Mouse (Mus musculus): ENCODE results near the gene Nrd1. TPM values are rescaled to one million over a fixed set of nuclear protein-coding genes. Genes with fewer than 3 reads are reported as not detected.

Nrd1 gene
- 54.4 and 62.4 TPM in 2 replicates for polyA plus RNA-seq (2016; fragmentation: Nextera tagmentation; extraction: Ambion mirVana)

DNA sequence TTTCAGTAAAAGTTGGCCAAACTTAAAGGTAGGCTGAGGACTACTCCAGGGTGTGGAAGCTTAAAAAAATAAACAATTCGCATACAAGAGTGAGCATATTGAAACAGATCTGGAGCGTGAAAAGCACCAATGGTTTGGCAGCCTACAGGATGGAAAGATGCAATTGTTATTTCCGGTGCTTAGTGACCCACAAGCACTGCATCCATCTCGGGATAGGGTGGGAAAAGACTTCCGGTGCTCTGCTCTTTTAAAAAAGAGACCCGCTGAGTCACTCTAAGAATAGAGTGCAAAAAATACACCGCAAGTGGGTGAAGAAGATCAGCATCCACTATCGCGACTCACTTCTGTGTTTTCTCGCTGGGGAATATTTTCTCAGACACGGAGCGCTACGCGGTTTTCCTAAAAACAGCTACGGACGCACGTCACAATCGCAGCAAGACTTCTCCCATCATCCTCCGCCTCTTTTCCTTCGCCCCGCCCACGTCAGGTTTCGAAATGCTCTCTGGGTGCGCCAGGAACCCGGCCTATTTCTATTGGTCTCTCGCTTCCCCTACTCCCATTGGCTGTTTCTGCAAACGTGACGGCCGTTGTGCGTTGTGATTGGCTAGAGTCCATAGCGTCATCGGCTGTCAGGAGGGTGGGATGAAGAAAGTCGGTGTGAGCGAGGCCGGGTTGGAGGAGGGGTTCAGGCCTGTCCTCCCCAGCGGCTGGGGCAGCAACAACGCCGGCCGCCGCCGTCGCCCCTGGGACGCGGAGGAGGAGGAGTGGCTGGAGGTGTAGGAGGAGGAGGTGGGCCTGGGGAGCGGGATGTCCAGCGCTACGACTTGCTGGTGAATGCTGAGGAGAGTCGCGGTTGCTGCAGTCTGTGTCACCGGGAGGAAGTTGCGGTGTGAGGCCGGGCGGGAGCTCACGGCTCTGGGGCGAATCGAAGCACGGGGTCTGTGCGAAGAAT, at the start of gene Nrd1:
Gene Nrd1, plus strand, starts transcription at position 657 of the 952 bp plus-strand sequence.
- Histone ChIP-seq H3K36me3 (peaks cover 9% of the 10 kb centered on the region; the same call in 1 of the 2 replicates), H3K27me3 (ENCODE audit: insufficient read depth, poor library complexity, severe bottlenecking) (no peaks in the 10 kb centered on the region), H3K9me3 (no peaks in the 10 kb centered on the region), H3K4me1 (peaks cover 9% of the 10 kb centered on the region), H3K4me3 (peak within 1 kb of the TSS; percentile 74), H3K27ac (peak within 1 kb of the TSS; percentile 93)
- DNase-seq (ENCODE audit: low spot score): peak; percentile 100
- under 1% methylated on average over 58 of the region's 58 CpGs for WGBS

DNA sequence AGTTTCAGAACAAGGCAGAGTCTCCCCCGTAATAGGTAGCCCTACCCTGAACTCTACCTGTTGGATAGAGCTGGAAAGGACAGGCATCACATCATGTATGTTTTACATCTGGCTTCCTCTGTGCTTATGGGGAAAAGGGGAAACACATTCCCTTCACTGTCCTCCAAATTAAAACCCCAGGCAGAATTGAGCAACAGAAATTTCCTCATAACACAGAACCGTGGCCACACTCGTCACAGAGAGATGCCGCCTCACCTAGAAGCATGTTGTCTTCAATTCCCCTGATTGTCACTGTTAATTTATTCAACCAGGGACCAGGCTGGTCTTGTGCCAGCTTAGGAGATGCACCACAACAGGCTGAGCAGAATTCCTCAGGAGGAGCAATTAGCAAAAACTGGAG, 48.8 kb upstream of the Nrd1 start:
- no peaks in the 10 kb centered on the region for H3K4me1 ChIP-seq
- no peak for DNase-seq (ENCODE audit: low spot score)
- 88% methylated on average over 4 of the region's 4 CpGs for WGBS
- H3K4me3 ChIP-seq: no peak overlapping the region
- H3K27ac ChIP-seq: no peak overlapping the region
- no peaks in the 10 kb centered on the region for H3K36me3 ChIP-seq
- H3K27me3 ChIP-seq (ENCODE audit: insufficient read depth, poor library complexity, severe bottlenecking): no peaks in the 10 kb centered on the region
- no peaks in the 10 kb centered on the region for H3K9me3 ChIP-seq

DNA sequence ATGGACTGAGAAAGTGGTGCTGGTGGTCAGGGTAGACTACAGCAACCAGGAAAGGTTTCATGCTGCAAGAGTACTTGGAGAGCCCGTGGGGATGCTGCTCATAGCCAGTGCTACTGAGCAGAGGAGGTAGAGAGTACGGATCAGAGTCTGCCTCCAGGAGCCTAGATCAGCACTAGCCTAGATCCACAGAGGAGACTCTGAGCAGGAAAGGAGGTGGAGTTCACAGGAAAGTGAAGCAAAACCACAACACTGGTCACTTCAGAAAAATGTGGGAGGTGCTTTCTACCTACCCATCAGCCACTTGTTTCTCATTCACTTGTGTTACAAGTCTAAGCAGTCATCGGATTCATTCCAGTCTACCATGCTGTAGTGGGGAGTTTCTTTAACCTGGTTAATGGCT, 40.8 kb upstream of the Nrd1 start:
- Histone ChIP-seq H3K4me1 (no peaks in the 10 kb centered on the region), H3K36me3 (no peaks in the 10 kb centered on the region), H3K27me3 (ENCODE audit: insufficient read depth, poor library complexity, severe bottlenecking) (no peaks in the 10 kb centered on the region), H3K9me3 (no peaks in the 10 kb centered on the region), H3K27ac (no peak overlapping the region), H3K4me3 (no peak overlapping the region)
- 77% methylated on average over 3 of the region's 3 CpGs for WGBS
- DNase-seq (ENCODE audit: low spot score): no peak

DNA sequence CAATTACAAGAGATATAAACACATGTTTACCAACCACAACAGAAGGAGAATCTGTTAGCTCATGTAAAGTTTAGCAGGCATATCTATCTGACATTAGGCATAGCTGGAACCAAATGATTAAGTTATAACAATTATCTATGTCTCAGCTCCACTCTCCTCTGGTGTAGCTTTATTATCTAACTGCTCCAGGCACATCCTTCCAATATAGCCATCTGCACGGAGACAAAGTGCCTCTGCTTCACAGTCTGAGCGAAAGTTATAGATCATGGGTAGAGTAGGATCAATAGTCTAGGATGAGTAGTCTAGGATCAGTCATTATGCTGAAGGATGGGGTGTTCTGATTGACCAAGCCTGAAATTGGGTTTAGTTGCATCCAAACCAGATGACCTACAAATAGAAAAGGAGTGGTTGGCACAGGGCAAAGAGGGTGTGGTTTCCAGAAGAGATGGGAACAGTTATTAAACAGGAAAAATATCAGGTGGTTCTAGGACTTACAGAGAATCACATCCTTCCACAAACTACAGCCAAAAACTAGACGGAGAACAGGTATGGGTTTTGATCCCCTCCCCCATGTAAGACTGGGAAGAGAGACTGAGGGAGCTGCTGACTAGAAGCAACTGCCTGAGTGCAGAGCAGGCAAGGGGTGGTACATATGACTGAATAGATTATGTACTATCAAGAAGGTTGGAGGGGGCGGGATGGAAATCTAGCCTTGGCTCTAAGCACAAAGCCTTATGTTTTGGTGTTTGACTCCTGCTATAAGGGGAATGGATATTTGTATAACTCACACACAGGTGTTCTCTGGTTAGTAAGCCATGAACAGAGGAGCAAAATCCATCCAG, 39.6 kb upstream of the Nrd1 start:
- Histone ChIP-seq H3K4me3 (no peak overlapping the region), H3K4me1 (no peaks in the 10 kb centered on the region), H3K27me3 (ENCODE audit: insufficient read depth, poor library complexity, severe bottlenecking) (no peaks in the 10 kb centered on the region), H3K27ac (no peak overlapping the region), H3K36me3 (no peaks in the 10 kb centered on the region), H3K9me3 (no peaks in the 10 kb centered on the region)
- DNase-seq (ENCODE audit: low spot score): no peak
- WGBS: 78% methylated on average over 4 of the region's 4 CpGs

DNA sequence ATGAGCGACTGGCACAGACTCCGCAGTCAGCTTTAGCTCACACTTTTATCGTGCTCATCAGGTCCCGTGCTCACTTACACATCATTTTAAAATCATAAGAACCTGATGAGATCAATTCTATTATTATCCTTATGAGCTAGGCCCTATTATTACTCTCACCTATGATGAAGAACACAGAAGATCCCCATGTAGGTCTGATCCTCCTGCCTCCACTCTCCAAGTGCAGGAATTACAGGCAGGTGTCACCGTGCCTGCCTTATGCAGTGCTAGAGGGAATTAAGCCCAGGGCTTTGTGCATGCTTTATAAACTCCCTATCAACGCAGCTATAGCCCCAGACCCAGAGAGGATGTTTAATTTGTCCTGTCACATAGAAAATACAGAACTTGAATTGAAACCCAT, 37.4 kb upstream of the Nrd1 start:
- WGBS: 87% methylated on average over 6 of the region's 6 CpGs
- no peak for DNase-seq (ENCODE audit: low spot score)
- no peaks in the 10 kb centered on the region for H3K9me3 ChIP-seq
- no peak overlapping the region for H3K27ac ChIP-seq
- H3K27me3 ChIP-seq (ENCODE audit: insufficient read depth, poor library complexity, severe bottlenecking): no peaks in the 10 kb centered on the region
- H3K36me3 ChIP-seq: no peaks in the 10 kb centered on the region
- no peak overlapping the region for H3K4me3 ChIP-seq
- no peaks in the 10 kb centered on the region for H3K4me1 ChIP-seq

DNA sequence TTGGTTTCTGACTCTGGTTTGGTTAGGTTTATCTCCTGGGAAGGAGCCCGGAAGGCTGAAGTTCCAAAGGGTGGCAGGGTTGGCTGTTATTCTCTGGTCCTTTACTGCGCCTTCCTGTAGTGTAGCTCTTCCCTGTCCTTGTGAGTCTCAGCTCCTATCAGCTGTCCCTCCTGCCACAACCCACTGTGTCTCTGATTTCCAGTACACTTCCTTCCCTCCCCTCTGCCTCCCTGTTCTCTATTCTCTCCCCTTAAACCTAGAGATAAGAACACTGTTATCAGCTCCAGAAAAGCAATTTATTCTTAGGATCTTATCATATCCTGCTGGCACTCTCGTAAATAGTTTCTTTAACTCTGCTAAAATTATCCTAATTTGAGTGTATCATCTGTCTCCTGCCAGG, 30.9 kb upstream of the Nrd1 start:
- H3K27ac ChIP-seq: no peak overlapping the region
- no peaks in the 10 kb centered on the region for H3K9me3 ChIP-seq
- H3K36me3 ChIP-seq: no peaks in the 10 kb centered on the region
- 0 out of 2 replicates have a peak, but pooled peaks cover 5% of the 10 kb centered on the region for H3K4me1 ChIP-seq
- no peak overlapping the region for H3K4me3 ChIP-seq
- no peak for DNase-seq (ENCODE audit: low spot score)
- 15% methylated on average over 3 of the region's 3 CpGs for whole genome bisulfite sequencing
- no peaks in the 10 kb centered on the region for H3K27me3 ChIP-seq (ENCODE audit: insufficient read depth, poor library complexity, severe bottlenecking)

DNA sequence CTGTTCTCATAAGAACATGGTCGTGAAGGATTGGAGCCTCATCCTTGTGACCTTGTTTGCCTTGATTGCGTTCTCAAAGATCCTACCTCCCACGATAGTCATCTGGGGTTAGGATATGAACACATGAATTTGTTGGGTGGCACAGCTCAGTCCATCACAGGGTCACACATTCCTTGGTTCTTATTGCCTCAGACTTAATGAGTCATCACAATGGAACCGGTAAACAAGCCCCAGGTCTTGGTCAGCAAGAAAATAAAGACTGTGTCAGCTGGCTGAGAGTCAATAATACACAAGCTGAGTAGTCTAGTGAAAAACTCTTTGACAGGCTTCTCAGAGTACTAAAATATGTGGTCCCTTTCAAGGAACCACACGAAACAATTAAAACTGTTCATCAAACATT, 29.4 kb upstream of the Nrd1 start:
- H3K27ac ChIP-seq: no peak overlapping the region

DNA sequence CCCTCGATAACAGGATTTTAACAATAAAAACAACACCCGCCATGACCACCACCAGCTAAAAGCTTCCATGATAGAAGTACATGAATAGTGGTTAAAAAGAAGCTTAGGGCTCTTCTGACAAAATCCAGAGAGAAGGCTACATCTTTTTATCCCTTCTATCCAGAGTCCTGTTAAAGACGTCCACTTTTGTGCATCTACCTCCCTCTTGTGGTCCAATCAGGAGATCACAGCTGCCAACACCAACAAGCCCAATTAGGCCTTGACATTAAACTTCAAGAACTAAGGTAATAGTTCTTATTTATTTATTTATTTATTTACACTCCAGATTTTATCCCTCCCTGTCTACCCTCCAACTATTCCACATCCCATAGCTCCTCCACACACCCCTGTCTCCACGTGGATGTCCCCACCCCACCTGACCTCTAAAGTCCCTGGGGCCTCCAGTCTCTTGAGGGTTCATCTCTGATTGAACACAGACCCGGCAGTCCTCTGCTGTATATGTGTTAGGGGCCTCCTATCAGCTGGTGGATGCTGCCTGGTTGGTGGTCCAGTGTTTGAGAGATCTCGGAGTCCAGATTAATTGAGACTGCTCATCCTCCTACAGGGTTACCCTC, 23.9 kb upstream of the Nrd1 start:
- Histone ChIP-seq H3K36me3 (no peaks in the 10 kb centered on the region), H3K9me3 (no peaks in the 10 kb centered on the region), H3K27ac (no peak overlapping the region), H3K27me3 (ENCODE audit: insufficient read depth, poor library complexity, severe bottlenecking) (no peaks in the 10 kb centered on the region), H3K4me3 (no peak overlapping the region), H3K4me1 (no peaks in the 10 kb centered on the region)
- 41% methylated on average over 6 of the region's 6 CpGs for WGBS
- no peak for DNase-seq (ENCODE audit: low spot score)

More for the DNA sequence above, 29.4 kb upstream of the Nrd1 start:
- Histone ChIP-seq H3K27me3 (ENCODE audit: insufficient read depth, poor library complexity, severe bottlenecking) (no peaks in the 10 kb centered on the region), H3K9me3 (no peaks in the 10 kb centered on the region), H3K4me1 (0 out of 2 replicates have a peak, but pooled peaks cover 5% of the 10 kb centered on the region), H3K4me3 (no peak overlapping the region), H3K36me3 (no peaks in the 10 kb centered on the region)
- no peak for DNase-seq (ENCODE audit: low spot score)
- WGBS: 81% methylated on average over 5 of the region's 5 CpGs

DNA sequence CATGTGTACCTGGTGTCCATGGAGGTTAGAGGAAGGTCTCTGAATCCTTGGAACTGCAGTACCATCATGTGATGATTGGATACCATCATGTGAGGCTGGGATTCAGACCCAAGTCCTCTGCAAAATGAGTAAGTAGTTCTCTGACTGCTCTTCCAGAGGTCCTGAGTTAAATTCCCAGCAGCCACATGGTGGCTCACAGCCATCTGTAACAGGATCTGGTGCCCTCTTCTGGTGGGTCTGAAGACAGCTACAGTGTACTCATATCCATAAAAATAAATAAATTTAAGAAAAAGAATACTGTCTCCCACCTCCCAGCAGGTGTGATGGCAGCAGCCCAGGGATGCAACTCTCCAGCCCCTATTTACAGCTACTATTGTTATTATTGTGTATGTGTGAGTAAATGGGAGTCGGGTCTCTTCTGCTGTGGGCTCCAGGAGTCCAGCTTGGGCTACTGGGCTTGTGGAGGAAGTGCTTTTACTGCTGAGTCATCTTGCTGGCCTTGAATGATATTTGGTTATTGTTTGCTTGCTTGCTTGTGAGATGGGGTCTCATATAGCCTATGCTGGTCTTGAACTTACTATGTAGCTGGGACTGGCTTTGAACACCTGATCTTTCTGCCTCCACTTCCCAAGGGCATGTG, 13.5 kb upstream of the Nrd1 start:
- WGBS: 77% methylated on average over 1 of the region's 1 CpGs
- Histone ChIP-seq H3K27ac (no peak overlapping the region), H3K4me1 (no peaks in the 10 kb centered on the region), H3K4me3 (no peak overlapping the region), H3K27me3 (ENCODE audit: insufficient read depth, poor library complexity, severe bottlenecking) (no peaks in the 10 kb centered on the region), H3K36me3 (no peaks in the 10 kb centered on the region), H3K9me3 (no peaks in the 10 kb centered on the region)
- DNase-seq (ENCODE audit: low spot score): no peak

DNA sequence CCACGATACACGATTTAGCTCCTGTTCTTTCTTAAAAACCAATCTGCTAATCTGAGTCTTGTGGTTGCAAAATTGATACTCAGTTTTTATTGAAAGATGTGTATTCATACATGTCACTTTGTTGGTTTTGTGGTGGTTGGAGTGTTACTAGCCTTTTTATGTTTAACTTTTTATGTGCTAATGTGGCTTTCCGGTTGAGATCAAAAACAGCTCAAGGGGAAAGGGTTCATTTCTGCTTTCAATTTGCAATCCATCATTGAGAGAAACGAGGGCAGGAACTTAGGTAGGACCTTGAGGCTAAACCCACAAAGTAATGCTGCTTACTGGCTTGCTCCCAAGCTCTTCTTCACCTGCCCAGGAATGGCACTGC, 13.0 kb upstream of the Nrd1 start:
- Histone ChIP-seq H3K9me3 (no peaks in the 10 kb centered on the region), H3K27me3 (ENCODE audit: insufficient read depth, poor library complexity, severe bottlenecking) (no peaks in the 10 kb centered on the region), H3K4me1 (no peaks in the 10 kb centered on the region), H3K4me3 (no peak overlapping the region), H3K36me3 (no peaks in the 10 kb centered on the region), H3K27ac (no peak overlapping the region)
- no peak for DNase-seq (ENCODE audit: low spot score)
- 83% methylated on average over 4 of the region's 4 CpGs for WGBS

DNA sequence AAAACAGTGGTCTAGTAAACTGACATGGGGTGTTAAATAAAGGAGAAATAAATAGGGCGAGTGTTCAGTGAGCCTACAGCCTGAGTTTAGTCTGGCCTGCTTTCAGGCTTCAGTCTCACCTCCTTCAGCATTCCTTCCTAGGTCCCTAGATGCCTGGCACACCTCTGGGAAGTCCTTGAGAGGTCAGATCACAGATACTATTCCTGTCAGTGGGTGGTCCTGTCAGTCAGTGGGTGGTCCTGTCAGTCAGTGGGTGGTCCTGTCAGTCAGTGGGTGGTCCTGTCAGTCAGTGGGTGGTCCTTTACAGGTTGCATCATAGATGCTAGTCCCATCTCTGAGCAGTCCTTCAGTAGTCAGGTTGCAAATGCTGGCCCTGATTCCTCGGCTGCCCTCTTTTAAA, 11.0 kb upstream of the Nrd1 start:
- DNase-seq (ENCODE audit: low spot score): no peak
- Histone ChIP-seq H3K27me3 (ENCODE audit: insufficient read depth, poor library complexity, severe bottlenecking) (no peaks in the 10 kb centered on the region), H3K4me1 (no peaks in the 10 kb centered on the region), H3K4me3 (no peak overlapping the region), H3K27ac (no peak overlapping the region), H3K36me3 (no peaks in the 10 kb centered on the region), H3K9me3 (no peaks in the 10 kb centered on the region)
- WGBS: 63% methylated on average over 2 of the region's 2 CpGs

DNA sequence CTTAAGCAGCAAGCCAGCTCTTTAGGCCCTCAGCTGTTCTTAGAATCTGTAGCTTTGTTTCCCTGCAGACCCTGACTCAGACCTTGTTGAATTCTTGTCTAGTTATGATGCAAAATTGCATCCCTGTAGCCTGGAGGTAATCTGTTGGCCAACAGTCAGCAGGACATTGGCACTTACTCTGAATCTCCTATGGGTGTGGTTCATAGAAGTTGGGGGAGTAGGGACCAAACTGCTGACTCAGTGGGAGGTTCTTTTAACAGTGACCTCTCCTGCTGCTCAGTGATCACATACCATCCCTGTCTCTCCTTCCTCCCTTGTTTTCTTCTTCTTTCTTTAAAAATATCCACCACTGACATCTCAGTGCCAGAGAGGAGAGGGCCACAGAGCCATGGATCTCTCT, 10.4 kb upstream of the Nrd1 start:
- H3K27ac ChIP-seq: no peak overlapping the region; the same call in 1 of the 2 replicates

More for the DNA sequence above, 10.4 kb upstream of the Nrd1 start:
- no peaks in the 10 kb centered on the region for H3K27me3 ChIP-seq (ENCODE audit: insufficient read depth, poor library complexity, severe bottlenecking)
- no peak overlapping the region for H3K4me3 ChIP-seq
- no peaks in the 10 kb centered on the region for H3K36me3 ChIP-seq
- H3K9me3 ChIP-seq: no peaks in the 10 kb centered on the region
- no peak for DNase-seq (ENCODE audit: low spot score)
- no peaks in the 10 kb centered on the region for H3K4me1 ChIP-seq

Measured in heart, embryonic 10.5 days (tissue).